Mouse (Mus musculus) embryo, embryonic 11 days (tissue): ENCODE data around the gene Zkscan1.
A peak's percentile ranks its signal among the peaks of the same experiment; 100 is the strongest.

Source experiments
- DNase-seq: peaks from one replicate; pipeline ENCODE4 v3.0.0-alpha.2; 2015

Gene Zkscan1

GRCm38 (mm10) chr5:138118041-138118440 lies 33.2 kb downstream of the Zkscan1 start:
- DNase-seq: no peak

- no peak for DNase-seq
These were observed 47.7 kb downstream of the Zkscan1 start for GRCm38 (mm10) chr5:138132425-138133064.

GRCm38 (mm10) chr5:138137257-138137656 lies 52.4 kb downstream of the Zkscan1 start:
- no peak for DNase-seq

GRCm38 (mm10) chr5:138137935-138138549 lies 53.2 kb downstream of the Zkscan1 start:
- peak; percentile 73 for DNase-seq

GRCm38 (mm10) chr5:138138585-138138984 lies 53.7 kb downstream of the Zkscan1 start:
- DNase-seq: no peak

- DNase-seq: no peak
These were observed 69.5 kb downstream of the Zkscan1 start for GRCm38 (mm10) chr5:138154390-138154789.

- peak; percentile 94 for DNase-seq
These were observed 70.6 kb downstream of the Zkscan1 start, which contains the start of gene Zfp113 for GRCm38 (mm10) chr5:138155443-138155976. Zfp113 (minus strand) TSS chr5:138155744.
